Mouse (Mus musculus) forebrain, embryonic 10.5 days (tissue): ENCODE data around the gene Syt13. TPM values are rescaled to one million over a fixed set of nuclear protein-coding genes. Genes with fewer than 3 reads are reported as not detected.

ENCODE experiments used
- DNase-seq: peaks from one replicate; pipeline ENCODE4 v3.0.0-alpha.2; 2017; ENCODE audit warnings: low spot score; ENCODE audit errors: extremely low spot score
- H3K27ac ChIP-seq: fragments of 300-500 bp; sonication (generic); 2 replicates; pipeline ENCODE4 v1.5.1; 2016; ENCODE audit warnings: mild to moderate bottlenecking
- H3K27me3 ChIP-seq: fragments of 300-500 bp; sonication (generic); 2 replicates; pipeline ENCODE4 v1.6.1; 2016; ENCODE audit warnings: mild to moderate bottlenecking; ENCODE audit not compliant: poor library complexity, severe bottlenecking
- H3K36me3 ChIP-seq: fragments of 300-500 bp; sonication (generic); replicated peaks from 2 replicates; pipeline ENCODE4 v1.6.1; 2016; ENCODE audit warnings: mild to moderate bottlenecking, moderate library complexity
- H3K4me1 ChIP-seq: fragments of 300-500 bp; sonication (generic); 2 replicates; pipeline ENCODE4 v1.6.1; 2016
- H3K4me3 ChIP-seq: fragments of 300-500 bp; sonication (generic); 2 replicates; pipeline ENCODE4 v1.5.1; 2016; ENCODE audit warnings: mild to moderate bottlenecking, moderate library complexity
- H3K9me3 ChIP-seq: fragments of 300-500 bp; sonication (generic); 2 replicates; pipeline ENCODE4 v1.6.1; 2016; ENCODE audit warnings: mild to moderate bottlenecking, moderate library complexity
- WGBS: fragments of 180-500 bp; shearing (Covaris S2); methylation state at CpG from one replicate; pipeline ENCODE4 v1.1.7; 2016; 5-methylcytosine and 5-hydroxymethylcytosine counted together
- polyA plus RNA-seq: library from polyadenylated mRNA; unstranded; fragments of >200 nt; fragmentation: Nextera tagmentation; extraction: Ambion mirVana; gene quantifications from 2 replicates; pipeline ENCODE4 v1.2.1, GENCODE M21; 2016

Syt13 gene
- 3.2 and 3.7 TPM in 2 replicates for polyA plus RNA-seq

- under 1% methylated on average over 38 of the region's 38 CpGs for WGBS
- DNase-seq: peak; percentile 47
- Histone ChIP-seq H3K4me3 (peak within 1 kb of the TSS; percentile 55), H3K9me3 (no peaks in the 10 kb centered on the region), H3K36me3 (no peaks in the 10 kb centered on the region), H3K4me1 (peaks cover 54% of the 10 kb centered on the region), H3K27ac (peak within 1 kb of the TSS; percentile 74; the same call in 1 of the 2 replicates), H3K27me3 (peaks cover 66% of the 10 kb centered on the region)
Observed at GRCm38 (mm10) chr2:92914933-92915553, at the start of gene Syt13. Gene Syt13, plus strand, starts transcription at chr2:92915098.

GRCm38 (mm10) chr2:92866616-92867015, 48.3 kb upstream of the Syt13 start:
- no peak for DNase-seq

DNA sequence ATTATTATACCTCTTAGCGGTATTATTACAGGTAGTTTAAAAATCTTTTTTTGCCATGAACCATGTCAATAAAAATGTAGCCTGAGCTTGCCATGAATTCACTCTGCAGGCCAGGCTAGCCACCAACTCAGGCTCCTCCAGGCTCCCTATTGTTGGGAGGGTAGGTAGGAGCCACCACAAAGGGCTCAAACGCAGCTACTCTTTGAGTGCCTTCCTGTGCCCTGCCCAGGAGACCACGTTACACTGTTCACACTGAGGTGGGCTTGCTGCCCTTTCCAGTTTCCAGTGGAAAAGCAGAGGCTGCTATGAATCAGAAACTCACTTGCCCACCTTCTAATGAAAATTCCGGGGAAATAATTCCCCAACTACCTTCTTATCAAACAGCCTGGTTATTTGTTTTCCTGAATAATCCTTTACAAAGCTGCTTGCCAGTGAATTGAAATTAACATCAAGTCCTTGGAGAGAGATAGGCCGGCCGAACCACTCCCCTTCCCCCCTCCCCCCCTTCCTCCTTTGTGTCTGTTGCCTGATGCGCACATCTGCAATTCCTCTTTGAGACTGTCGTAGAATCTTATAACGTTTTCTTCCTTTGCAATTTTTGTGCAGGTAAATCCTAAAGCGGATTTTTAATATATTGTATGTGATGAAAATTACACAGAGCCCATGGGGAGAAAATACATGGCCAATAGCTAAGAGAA, 44.6 kb upstream of the Syt13 start:
- no peaks in the 10 kb centered on the region for H3K9me3 ChIP-seq
- no peak for DNase-seq
- 10% methylated on average over 10 of the region's 10 CpGs for WGBS
- no peaks in the 10 kb centered on the region for H3K27me3 ChIP-seq
- H3K4me3 ChIP-seq: no peak overlapping the region
- peak overlapping the region; percentile 75 for H3K27ac ChIP-seq
- H3K4me1 ChIP-seq: peaks cover 48% of the 10 kb centered on the region
- H3K36me3 ChIP-seq: no peaks in the 10 kb centered on the region

More at GRCm38 (mm10) chr2:92866616-92867015, 48.3 kb upstream of the Syt13 start:
- Histone ChIP-seq H3K4me1 (peaks cover 39% of the 10 kb centered on the region), H3K27me3 (no peaks in the 10 kb centered on the region), H3K27ac (no peak overlapping the region), H3K36me3 (no peaks in the 10 kb centered on the region), H3K4me3 (no peak overlapping the region), H3K9me3 (peaks cover 10% of the 10 kb centered on the region)
- WGBS: 34% methylated on average over 2 of the region's 2 CpGs

- no peaks in the 10 kb centered on the region for H3K9me3 ChIP-seq
- 17% methylated on average over 7 of the region's 7 CpGs for WGBS
- H3K4me3 ChIP-seq: no peak overlapping the region
- peak overlapping the region; percentile 75 for H3K27ac ChIP-seq
- no peaks in the 10 kb centered on the region for H3K36me3 ChIP-seq
- H3K27me3 ChIP-seq: no peaks in the 10 kb centered on the region
- peaks cover 44% of the 10 kb centered on the region for H3K4me1 ChIP-seq
- no peak for DNase-seq
Observed at GRCm38 (mm10) chr2:92871093-92871686, 43.7 kb upstream of the Syt13 start.

DNA sequence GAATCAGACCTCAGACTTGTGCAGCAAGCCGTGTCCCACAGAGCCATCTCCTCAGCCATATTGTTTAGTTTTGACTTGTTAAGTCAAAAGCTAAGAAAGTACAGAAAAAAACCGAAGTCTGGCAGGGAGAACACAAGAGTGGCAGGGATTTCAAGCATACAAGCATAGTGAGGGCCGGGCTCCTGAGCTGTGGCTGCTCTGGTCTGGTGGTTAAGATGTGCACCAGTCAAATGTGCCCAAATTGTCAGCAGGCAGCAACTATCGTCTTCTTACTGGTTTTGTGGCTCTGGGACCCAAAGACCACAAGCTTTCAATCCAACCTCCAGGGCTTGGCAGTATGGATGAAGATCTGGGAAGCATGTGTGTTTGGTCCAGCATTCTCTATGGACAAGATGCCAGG, 42.2 kb upstream of the Syt13 start:
- WGBS: 94% methylated on average over 4 of the region's 4 CpGs
- H3K27me3 ChIP-seq: no peaks in the 10 kb centered on the region
- H3K27ac ChIP-seq: peak overlapping the region; percentile 58
- H3K36me3 ChIP-seq: no peaks in the 10 kb centered on the region
- peaks cover 37% of the 10 kb centered on the region for H3K4me1 ChIP-seq
- H3K4me3 ChIP-seq: no peak overlapping the region
- H3K9me3 ChIP-seq: no peaks in the 10 kb centered on the region
- no peak for DNase-seq

DNA sequence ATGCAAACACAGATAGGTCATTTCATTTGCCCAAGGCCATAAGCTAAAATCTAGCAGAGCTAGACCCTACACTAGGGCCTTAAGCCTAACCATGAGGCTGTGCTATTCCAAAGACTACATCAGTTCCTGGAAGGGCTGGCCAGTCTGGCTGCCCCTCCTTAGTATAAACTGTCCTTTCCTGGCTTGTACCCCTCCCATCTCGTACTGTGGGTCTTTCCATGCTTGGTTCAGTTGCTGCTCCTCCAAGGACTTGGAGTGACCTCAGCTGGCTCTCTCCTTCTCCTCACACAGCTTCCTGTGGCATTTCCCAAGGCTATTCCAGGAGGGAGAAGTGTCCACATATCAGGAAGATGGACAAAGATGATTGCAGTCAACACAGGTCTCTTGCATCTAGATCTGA, 40.3 kb upstream of the Syt13 start:
- Histone ChIP-seq H3K4me1 (peaks cover 38% of the 10 kb centered on the region), H3K27ac (no peak overlapping the region), H3K27me3 (0 out of 2 replicates have a peak, but pooled peaks cover 4% of the 10 kb centered on the region), H3K4me3 (no peak overlapping the region), H3K9me3 (no peaks in the 10 kb centered on the region), H3K36me3 (no peaks in the 10 kb centered on the region)
- 77% methylated on average over 1 of the region's 1 CpGs for WGBS
- DNase-seq: no peak

GRCm38 (mm10) chr2:92877488-92877887, 37.4 kb upstream of the Syt13 start:
- no peak for DNase-seq
- Histone ChIP-seq H3K4me3 (no peak overlapping the region), H3K36me3 (no peaks in the 10 kb centered on the region), H3K4me1 (peaks cover 13% of the 10 kb centered on the region), H3K9me3 (no peaks in the 10 kb centered on the region), H3K27ac (0 out of 2 replicates have a peak overlapping the region, but pooled peaks have one; percentile 41), H3K27me3 (0 out of 2 replicates have a peak, but pooled peaks cover 4% of the 10 kb centered on the region)
- 66% methylated on average over 3 of the region's 3 CpGs for WGBS

- Histone ChIP-seq H3K27me3 (peaks cover 12% of the 10 kb centered on the region; the same call in 1 of the 2 replicates), H3K27ac (peak overlapping the region; percentile 79), H3K4me1 (peaks cover 24% of the 10 kb centered on the region), H3K36me3 (no peaks in the 10 kb centered on the region), H3K4me3 (peak overlapping the region; percentile 32), H3K9me3 (no peaks in the 10 kb centered on the region)
- 2% methylated on average over 15 of the region's 15 CpGs for WGBS
- DNase-seq: peak; percentile 71
Observed at GRCm38 (mm10) chr2:92883039-92883911, 31.6 kb upstream of the Syt13 start.

GRCm38 (mm10) chr2:92883912-92884243, 31.0 kb upstream of the Syt13 start:
- peak; percentile 44 for DNase-seq
- H3K4me3 ChIP-seq: peak overlapping the region; percentile 32; the same call in 1 of the 2 replicates
- H3K36me3 ChIP-seq: no peaks in the 10 kb centered on the region
- H3K27me3 ChIP-seq: peaks cover 11% of the 10 kb centered on the region; the same call in 1 of the 2 replicates
- peak overlapping the region; percentile 79 for H3K27ac ChIP-seq
- no peaks in the 10 kb centered on the region for H3K9me3 ChIP-seq
- peaks cover 24% of the 10 kb centered on the region for H3K4me1 ChIP-seq
- 3% methylated on average over 2 of the region's 2 CpGs for WGBS

DNA sequence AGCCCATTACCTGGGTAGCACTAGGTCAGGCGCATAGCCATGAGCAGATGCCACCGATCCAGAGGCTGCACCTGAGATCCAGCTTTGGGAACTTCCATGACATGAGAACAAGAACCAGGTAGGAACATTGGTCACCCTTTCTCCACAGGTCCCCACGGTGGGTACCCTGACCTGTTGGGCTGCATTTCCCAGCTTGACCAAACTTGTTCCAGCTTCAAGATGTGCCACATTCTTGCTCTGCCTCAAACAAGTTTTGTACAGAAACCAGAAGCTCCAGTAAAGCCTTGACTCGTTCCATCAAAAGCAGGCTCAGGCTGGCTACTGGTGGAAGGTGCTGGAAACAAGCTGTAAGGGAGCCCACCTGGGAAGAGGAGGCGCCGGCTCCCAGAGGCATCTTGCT, 29.9 kb upstream of the Syt13 start:
- Histone ChIP-seq H3K4me1 (peaks cover 18% of the 10 kb centered on the region), H3K27ac (no peak overlapping the region), H3K36me3 (no peaks in the 10 kb centered on the region), H3K4me3 (no peak overlapping the region), H3K27me3 (peaks cover 8% of the 10 kb centered on the region; the same call in 1 of the 2 replicates), H3K9me3 (no peaks in the 10 kb centered on the region)
- 91% methylated on average over 6 of the region's 6 CpGs for WGBS
- no peak for DNase-seq

DNA sequence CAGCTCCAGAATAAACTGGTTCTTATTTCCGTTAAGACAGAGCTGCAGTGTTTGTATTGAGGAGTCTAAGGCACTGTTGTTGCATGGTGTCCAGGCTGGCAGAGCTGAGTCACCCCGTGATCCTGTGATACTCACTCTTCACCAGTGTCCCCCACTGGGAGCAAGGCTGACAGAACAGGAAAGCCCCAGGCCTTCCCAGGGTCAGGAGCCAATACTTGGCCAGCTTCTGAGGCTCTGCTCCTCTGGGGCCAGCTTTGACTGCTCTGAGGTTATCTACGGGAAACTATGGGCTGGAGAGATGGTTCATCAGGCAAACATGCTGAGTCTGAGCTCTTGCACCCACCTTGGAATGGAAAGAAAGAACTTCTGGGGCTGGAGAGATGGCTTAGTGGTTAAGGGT, 28.0 kb upstream of the Syt13 start:
- H3K4me3 ChIP-seq: no peak overlapping the region
- peaks cover 8% of the 10 kb centered on the region; the same call in 1 of the 2 replicates for H3K27me3 ChIP-seq
- H3K36me3 ChIP-seq: no peaks in the 10 kb centered on the region
- 80% methylated on average over 3 of the region's 3 CpGs for WGBS
- DNase-seq: no peak
- no peaks in the 10 kb centered on the region for H3K9me3 ChIP-seq
- H3K27ac ChIP-seq: no peak overlapping the region
- peaks cover 19% of the 10 kb centered on the region for H3K4me1 ChIP-seq

- Histone ChIP-seq H3K36me3 (no peaks in the 10 kb centered on the region), H3K4me1 (0 out of 2 replicates have a peak, but pooled peaks cover 3% of the 10 kb centered on the region), H3K9me3 (no peaks in the 10 kb centered on the region), H3K27me3 (no peaks in the 10 kb centered on the region), H3K4me3 (no peak overlapping the region), H3K27ac (no peak overlapping the region)
- no peak for DNase-seq
- WGBS: 92% methylated on average over 4 of the region's 4 CpGs
Observed at GRCm38 (mm10) chr2:92892524-92892923, 22.4 kb upstream of the Syt13 start.
